ENCODE assay signal across 1 mouse cellular context in the genomic region with DNA sequence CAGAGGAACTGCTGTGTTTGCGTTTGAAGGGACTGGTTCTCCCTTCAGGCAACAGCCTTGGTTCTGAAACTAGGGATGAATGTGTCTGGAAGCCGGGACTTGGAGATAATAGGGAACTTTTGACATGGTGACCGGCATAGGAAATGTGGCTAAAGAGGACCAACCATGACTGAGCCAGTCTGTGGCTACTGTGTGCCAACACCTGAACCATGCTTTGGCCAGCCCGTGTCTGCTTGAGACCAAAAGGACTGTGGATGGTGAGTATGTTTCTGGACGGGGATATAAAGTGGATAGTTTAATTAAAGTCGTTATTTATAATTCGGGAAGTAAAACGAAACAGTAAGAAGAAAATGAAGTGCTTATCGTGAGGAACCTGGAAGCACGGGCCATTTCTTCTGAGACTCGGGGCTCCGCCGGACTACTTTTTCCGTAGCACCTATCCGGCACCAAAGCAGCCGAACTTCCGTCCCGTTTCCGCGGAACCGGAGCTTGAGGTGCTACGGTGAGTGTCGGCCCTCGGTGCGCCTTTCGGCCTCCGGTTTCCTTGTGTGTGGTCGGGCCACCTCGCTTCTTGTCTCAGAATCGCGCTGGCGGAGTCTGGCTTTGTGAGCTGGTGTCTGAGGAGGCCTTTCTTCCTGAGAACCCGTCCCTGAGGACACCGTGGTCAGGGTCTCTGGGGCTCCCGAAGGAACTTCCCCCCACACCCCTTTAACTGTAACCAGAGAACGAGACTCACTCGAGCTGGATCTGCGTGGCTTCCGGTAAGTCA.
TF ChIP-seq lines count a peak whose summit lies in the region.

TSS of gene Aar2 (plus strand) at position 462 of the 769 bp plus-strand sequence.

TF ChIP-seq in CH12.LX, 34 proteins besides CTCF, POLR2A, EP300 and RAD21 (continued from another document):
- TF ChIP-seq IRF4 (IDR thresholded peaks at IDR 0.05; ENCODE audit: low read depth, low read length) = peak; percentile 63
